Mouse (Mus musculus) heart, embryonic 15.5 days (tissue): ENCODE measurements around the gene Otos. TPM values are rescaled to one million over a fixed set of nuclear protein-coding genes. Genes with fewer than 3 reads are reported as not detected.

Experiments
- ATAC-seq: fragments of 200-750 bp; cut with Nextera tagmentation; replicated peaks from 2 replicates; pipeline ENCODE4 v1.8.0; 2017; ENCODE audit warnings: low read depth, moderate TSS enrichment; ENCODE audit not compliant: insufficient number of reproducible peaks, insufficient read depth, low FRiP score
- H3K27ac ChIP-seq: fragments of 300-500 bp; sonication (generic); 2 replicates; pipeline ENCODE4 v1.5.1; 2015; ENCODE audit warnings: mild to moderate bottlenecking, inconsistent platforms
- H3K27me3 ChIP-seq: fragments of 300-500 bp; sonication (generic); 2 replicates; pipeline ENCODE4 v1.6.1; 2015; ENCODE audit warnings: inconsistent platforms
- H3K36me3 ChIP-seq: fragments of 300-500 bp; sonication (generic); 2 replicates; pipeline ENCODE4 v1.6.1; 2015; ENCODE audit warnings: mild to moderate bottlenecking, inconsistent platforms
- H3K4me1 ChIP-seq: fragments of 300-500 bp; sonication (generic); replicated peaks from 2 replicates; pipeline ENCODE4 v1.6.1; 2015; ENCODE audit warnings: inconsistent platforms
- H3K4me2 ChIP-seq: fragments of 300-500 bp; sonication (generic); 2 replicates; pipeline ENCODE4 v1.6.1; 2015; ENCODE audit warnings: inconsistent platforms, mild to moderate bottlenecking, moderate library complexity
- H3K4me3 ChIP-seq: fragments of 300-500 bp; sonication (generic); 2 replicates; pipeline ENCODE4 v1.5.1; 2015; ENCODE audit warnings: mild to moderate bottlenecking, inconsistent platforms
- H3K9ac ChIP-seq: fragments of 300-500 bp; sonication (generic); 2 replicates; pipeline ENCODE4 v1.6.1; 2015; ENCODE audit warnings: mild to moderate bottlenecking, inconsistent platforms
- H3K9me3 ChIP-seq: fragments of 300-500 bp; sonication (generic); replicated peaks from 2 replicates; pipeline ENCODE4 v1.6.1; 2016; ENCODE audit warnings: inconsistent platforms
- WGBS: fragments of 180-500 bp; shearing (Covaris S2); methylation state at CpG from one replicate; pipeline ENCODE4 v1.1.7; 2015; ENCODE audit warnings: mixed read lengths; 5-methylcytosine and 5-hydroxymethylcytosine counted together
- polyA plus RNA-seq: library from polyadenylated mRNA; unstranded; fragments of >200 nt; fragmentation: Nextera tagmentation; extraction: Ambion mirVana; gene quantifications from 2 replicates; pipeline ENCODE4 v1.2.1, GENCODE M21; 2015

Gene Otos
- polyA plus RNA-seq, 1 experiment from 2014 or later, result not detected

- H3K4me3 ChIP-seq, result no peak overlapping the region
Observed at GRCm38 (mm10) chr1:92634569-92634968, 14.1 kb downstream of the Otos start.

DNA sequence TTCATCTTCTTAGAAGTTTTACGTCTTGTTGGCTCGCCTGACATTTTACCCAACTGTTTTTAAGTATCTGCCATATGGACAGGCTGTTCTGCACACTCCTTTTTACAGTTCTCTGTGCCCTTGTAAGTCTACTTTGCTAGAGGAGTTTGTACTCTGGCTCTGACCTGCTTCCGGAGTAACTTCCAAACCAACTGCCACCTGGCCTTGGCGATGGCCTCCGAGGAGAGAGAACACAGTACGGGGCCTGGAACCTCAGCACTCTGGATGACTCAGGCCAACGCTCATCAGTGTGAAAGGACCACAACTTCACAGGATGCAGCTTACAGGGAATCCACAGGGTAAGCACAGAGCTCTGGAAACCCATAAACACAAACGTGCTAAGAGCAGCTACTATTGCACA is 14.9 kb downstream of the Otos start:
- H3K4me2 ChIP-seq, result no peak overlapping the region
- H3K9ac ChIP-seq, result no peak overlapping the region

More at GRCm38 (mm10) chr1:92634569-92634968, 14.1 kb downstream of the Otos start:
- Histone ChIP-seq H3K27me3 (peaks cover 4% of the 10 kb centered on the region; the same call in 1 of the 2 replicates), H3K4me2 (no peak overlapping the region), H3K4me1 (no peaks in the 10 kb centered on the region), H3K9ac (no peak overlapping the region), H3K27ac (no peak overlapping the region), H3K36me3 (peaks cover 33% of the 10 kb centered on the region), H3K9me3 (no peaks in the 10 kb centered on the region)
- WGBS, result 59% methylated on average over 1 of the region's 1 CpGs
- ATAC-seq, result no peak

DNA sequence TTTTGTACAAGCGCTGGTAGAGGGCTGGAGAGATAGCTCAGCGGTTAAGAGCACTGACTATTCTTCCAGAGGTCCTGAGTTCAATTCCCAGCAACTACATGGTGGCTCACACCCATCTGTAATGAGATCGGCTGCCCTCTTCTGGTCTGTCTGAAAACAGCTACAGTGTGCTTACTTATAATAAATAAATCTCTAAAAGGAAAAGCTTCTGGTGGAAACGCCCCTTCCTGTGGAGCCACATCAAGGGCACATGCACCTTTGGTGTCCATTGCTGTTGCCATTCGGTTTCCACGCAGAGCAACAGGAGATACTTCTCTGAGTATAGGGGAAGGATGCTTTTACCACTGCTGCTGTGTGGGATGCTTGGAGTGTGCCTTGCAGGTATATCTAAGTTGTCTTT is 15.7 kb downstream of the Otos start:
- H3K9me3 ChIP-seq, result no peaks in the 10 kb centered on the region
- 59% methylated on average over 6 of the region's 6 CpGs for WGBS
- ATAC-seq, result no peak
- no peak overlapping the region for H3K4me2 ChIP-seq
- H3K36me3 ChIP-seq, result peaks cover 18% of the 10 kb centered on the region
- H3K4me3 ChIP-seq, result no peak overlapping the region
- no peak overlapping the region for H3K9ac ChIP-seq
- no peaks in the 10 kb centered on the region for H3K4me1 ChIP-seq
- H3K27ac ChIP-seq, result no peak overlapping the region
- H3K27me3 ChIP-seq, result peaks cover 4% of the 10 kb centered on the region; the same call in 1 of the 2 replicates

More for the DNA sequence above, 14.9 kb downstream of the Otos start:
- H3K27ac ChIP-seq, result no peak overlapping the region
- H3K9me3 ChIP-seq, result no peaks in the 10 kb centered on the region
- H3K4me1 ChIP-seq, result no peaks in the 10 kb centered on the region
- WGBS, result 85% methylated on average over 8 of the region's 8 CpGs
- ATAC-seq, result no peak
- no peak overlapping the region for H3K4me3 ChIP-seq
- H3K36me3 ChIP-seq, result peaks cover 25% of the 10 kb centered on the region
- H3K27me3 ChIP-seq, result peaks cover 4% of the 10 kb centered on the region; the same call in 1 of the 2 replicates

- H3K4me2 ChIP-seq, result no peak overlapping the region
- no peaks in the 10 kb centered on the region for H3K9me3 ChIP-seq
- peaks cover 11% of the 10 kb centered on the region for H3K36me3 ChIP-seq
- 76% methylated on average over 5 of the region's 5 CpGs for WGBS
- no peak for ATAC-seq
- no peaks in the 10 kb centered on the region for H3K4me1 ChIP-seq
- H3K27ac ChIP-seq, result no peak overlapping the region
- H3K27me3 ChIP-seq, result peaks cover 4% of the 10 kb centered on the region; the same call in 1 of the 2 replicates
- no peak overlapping the region for H3K4me3 ChIP-seq
- no peak overlapping the region for H3K9ac ChIP-seq
Observed at GRCm38 (mm10) chr1:92632196-92632595, 16.4 kb downstream of the Otos start.

DNA sequence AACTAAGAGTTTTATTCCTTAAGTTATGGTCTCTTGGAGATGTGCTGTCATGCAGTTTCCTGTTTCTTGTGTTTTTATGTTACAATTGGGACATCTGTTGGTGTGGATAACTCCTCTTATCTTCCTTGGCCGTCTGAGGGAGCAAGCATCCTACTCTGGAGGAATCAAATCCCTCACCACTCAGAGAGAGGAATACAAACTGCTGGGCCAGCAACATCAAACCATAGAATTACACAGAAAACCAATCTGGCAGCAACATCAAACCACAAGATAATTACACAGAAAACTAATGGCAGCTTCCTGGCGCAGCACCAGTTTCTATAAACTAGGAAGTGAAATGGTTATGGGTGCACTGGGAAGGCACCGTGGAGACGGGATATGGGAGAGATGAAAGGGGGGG is 20.4 kb downstream of the Otos start:
- H3K4me3 ChIP-seq, result no peak overlapping the region
- no peak overlapping the region for H3K27ac ChIP-seq
- 50% methylated on average over 4 of the region's 4 CpGs for WGBS
- no peaks in the 10 kb centered on the region for H3K4me1 ChIP-seq
- no peaks in the 10 kb centered on the region for H3K9me3 ChIP-seq
- no peak overlapping the region for H3K4me2 ChIP-seq
- peaks cover 8% of the 10 kb centered on the region; the same call in 1 of the 2 replicates for H3K27me3 ChIP-seq
- no peak for ATAC-seq
- H3K36me3 ChIP-seq, result no peaks in the 10 kb centered on the region
- H3K9ac ChIP-seq, result no peak overlapping the region

DNA sequence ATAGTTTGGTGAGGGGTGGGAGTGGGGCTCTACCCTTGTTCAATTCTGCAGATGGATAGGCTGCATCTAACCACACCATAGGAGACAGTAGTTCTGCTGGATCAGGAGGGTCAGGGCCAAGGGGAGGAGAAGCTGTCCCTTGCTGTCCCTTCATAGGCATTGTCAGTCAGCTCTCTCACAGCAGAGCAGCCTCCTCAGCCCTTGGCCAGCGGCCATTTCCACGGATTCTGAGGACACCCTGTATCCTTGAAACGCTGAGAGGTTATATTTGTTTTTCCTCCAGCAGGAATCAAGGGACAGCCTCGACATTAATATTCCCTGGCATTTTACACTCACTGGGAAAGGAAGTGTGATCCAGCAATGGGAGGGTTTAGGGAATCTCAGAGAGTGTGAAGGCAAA is 30.3 kb downstream of the Otos start:
- Histone ChIP-seq H3K9ac (no peak overlapping the region), H3K27me3 (peaks cover 3% of the 10 kb centered on the region; the same call in 1 of the 2 replicates), H3K4me2 (no peak overlapping the region), H3K36me3 (no peaks in the 10 kb centered on the region), H3K27ac (no peak overlapping the region), H3K9me3 (no peaks in the 10 kb centered on the region), H3K4me3 (no peak overlapping the region), H3K4me1 (no peaks in the 10 kb centered on the region)
- 33% methylated on average over 4 of the region's 4 CpGs for WGBS
- ATAC-seq, result no peak

GRCm38 (mm10) chr1:92617488-92617887 is 31.2 kb downstream of the Otos start, which contains the start of gene Olfr12:
TSS of gene Olfr12 (plus strand) at chr1:92617788.
- H3K36me3 ChIP-seq, result no peaks in the 10 kb centered on the region

DNA sequence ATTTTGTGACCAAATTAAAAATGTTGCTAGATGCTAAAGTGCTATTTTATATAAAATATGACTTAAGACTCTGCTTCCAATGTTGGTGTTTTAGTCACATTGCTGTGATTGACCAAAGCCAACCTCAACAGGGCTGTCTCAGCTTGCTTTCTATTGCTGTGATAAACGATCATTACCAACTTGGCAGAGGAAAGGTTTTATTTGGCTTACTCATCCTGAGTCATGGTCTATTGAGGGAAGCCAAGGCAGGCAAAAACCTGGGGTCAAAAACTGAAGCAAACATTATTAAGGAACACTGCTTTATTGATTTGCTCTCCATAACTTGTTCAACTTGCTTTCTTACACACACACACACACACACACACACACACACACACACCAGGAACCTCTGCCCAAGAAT is 32.6 kb downstream of the Otos start:
- Histone ChIP-seq H3K4me1 (no peaks in the 10 kb centered on the region), H3K9me3 (no peaks in the 10 kb centered on the region), H3K27ac (no peak overlapping the region), H3K4me2 (no peak overlapping the region), H3K36me3 (no peaks in the 10 kb centered on the region), H3K4me3 (no peak overlapping the region), H3K9ac (no peak overlapping the region), H3K27me3 (peaks cover 3% of the 10 kb centered on the region; the same call in 1 of the 2 replicates)
- 65% methylated on average over 1 of the region's 1 CpGs for WGBS
- ATAC-seq, result no peak

More at GRCm38 (mm10) chr1:92617488-92617887, 31.2 kb downstream of the Otos start, which contains the start of gene Olfr12:
- Histone ChIP-seq H3K4me3 (no peak within 1 kb of the TSS), H3K27me3 (peaks cover 3% of the 10 kb centered on the region; the same call in 1 of the 2 replicates), H3K4me1 (no peaks in the 10 kb centered on the region), H3K27ac (no peak within 1 kb of the TSS), H3K4me2 (no peak within 1 kb of the TSS), H3K9ac (no peak within 1 kb of the TSS), H3K9me3 (no peaks in the 10 kb centered on the region)
- no peak for ATAC-seq
- 66% methylated on average over 2 of the region's 2 CpGs for WGBS

- no peak for ATAC-seq
- H3K27ac ChIP-seq, result no peak overlapping the region
- no peaks in the 10 kb centered on the region for H3K36me3 ChIP-seq
- no peaks in the 10 kb centered on the region; the same call in 1 of the 2 replicates for H3K27me3 ChIP-seq
- H3K9ac ChIP-seq, result no peak overlapping the region
- H3K9me3 ChIP-seq, result no peaks in the 10 kb centered on the region
- H3K4me2 ChIP-seq, result no peak overlapping the region
- no peak overlapping the region for H3K4me3 ChIP-seq
- H3K4me1 ChIP-seq, result no peaks in the 10 kb centered on the region
- WGBS, result 5% methylated on average over 1 of the region's 1 CpGs
Observed at GRCm38 (mm10) chr1:92614516-92614915, 34.1 kb downstream of the Otos start.

GRCm38 (mm10) chr1:92613175-92613574 is 35.5 kb downstream of the Otos start:
- no peaks in the 10 kb centered on the region for H3K9me3 ChIP-seq
- no peak for ATAC-seq
- H3K27ac ChIP-seq, result no peak overlapping the region
- no peak overlapping the region for H3K4me2 ChIP-seq
- whole genome bisulfite sequencing, result 46% methylated on average over 4 of the region's 4 CpGs
- H3K4me1 ChIP-seq, result no peaks in the 10 kb centered on the region
- H3K9ac ChIP-seq, result no peak overlapping the region
- no peaks in the 10 kb centered on the region; the same call in 1 of the 2 replicates for H3K27me3 ChIP-seq
- H3K36me3 ChIP-seq, result no peaks in the 10 kb centered on the region
- H3K4me3 ChIP-seq, result no peak overlapping the region

- no peaks in the 10 kb centered on the region for H3K27me3 ChIP-seq
Observed at GRCm38 (mm10) chr1:92611008-92611407, 37.6 kb downstream of the Otos start.

DNA sequence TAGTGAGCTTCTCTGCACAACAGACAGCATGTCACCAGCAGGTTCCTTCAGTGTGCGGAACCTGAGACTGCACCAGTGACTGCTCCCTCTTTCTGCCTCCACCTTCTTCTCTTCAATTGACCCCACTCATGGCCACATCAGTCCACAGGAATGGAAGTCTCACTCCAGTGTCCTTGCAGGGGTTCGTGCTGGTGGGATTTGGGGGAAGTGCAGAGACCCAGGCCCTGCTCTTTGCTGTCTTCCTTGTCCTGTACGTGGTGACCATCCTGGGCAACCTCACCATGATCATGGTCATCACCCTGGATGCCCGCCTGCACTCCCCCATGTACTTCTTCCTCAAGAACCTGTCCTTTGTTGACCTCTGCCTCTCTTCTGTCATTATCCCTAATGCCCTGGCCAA is 40.9 kb downstream of the Otos start:
- ATAC-seq, result no peak
- Histone ChIP-seq H3K9ac (no peak overlapping the region), H3K4me3 (no peak overlapping the region), H3K27ac (no peak overlapping the region), H3K9me3 (no peaks in the 10 kb centered on the region), H3K27me3 (no peaks in the 10 kb centered on the region), H3K4me1 (no peaks in the 10 kb centered on the region), H3K36me3 (no peaks in the 10 kb centered on the region), H3K4me2 (no peak overlapping the region)
- 69% methylated on average over 4 of the region's 4 CpGs for WGBS

More at GRCm38 (mm10) chr1:92611008-92611407, 37.6 kb downstream of the Otos start:
- Histone ChIP-seq H3K27ac (no peak overlapping the region), H3K9ac (no peak overlapping the region), H3K36me3 (no peaks in the 10 kb centered on the region), H3K4me2 (no peak overlapping the region), H3K4me1 (no peaks in the 10 kb centered on the region), H3K4me3 (no peak overlapping the region), H3K9me3 (no peaks in the 10 kb centered on the region)
- ATAC-seq, result no peak
- 5% methylated on average over 5 of the region's 5 CpGs for WGBS
